Mouse (Mus musculus) brown adipose tissue, adult 24 weeks (tissue): ENCODE results near the gene Cd72. TPM values are rescaled to one million over a fixed set of nuclear protein-coding genes. Genes with fewer than 3 reads are reported as not detected.

ENCODE experiments used
- H3K27ac ChIP-seq: fragments of 200-500 bp; replicated peaks from 2 replicates; pipeline ENCODE4 v1.5.1; 2012; ENCODE audit warnings: low read depth, mild to moderate bottlenecking, low read length
- H3K4me1 ChIP-seq: fragments of 200-500 bp; 2 replicates; pipeline ENCODE4 v1.6.1; 2012; ENCODE audit warnings: low read length, mixed read lengths; ENCODE audit not compliant: control insufficient read depth, insufficient read depth, insufficient read length
- H3K4me3 ChIP-seq: fragments of 200-500 bp; 2 replicates; pipeline ENCODE4 v1.5.1; 2012; ENCODE audit warnings: low read depth, mild to moderate bottlenecking, low read length, moderate library complexity; ENCODE audit not compliant: insufficient read depth
- polyA plus RNA-seq: library from polyadenylated mRNA; stranded (reverse); fragments of >200 nt; gene quantifications from 2 replicates; pipeline ENCODE4 v1.2.4, GENCODE M21; 2012; ENCODE audit not compliant: missing spikeins, insufficient read depth, insufficient read length

Gene Cd72
- polyA plus RNA-seq, 1 experiment: 1.9 TPM

DNA sequence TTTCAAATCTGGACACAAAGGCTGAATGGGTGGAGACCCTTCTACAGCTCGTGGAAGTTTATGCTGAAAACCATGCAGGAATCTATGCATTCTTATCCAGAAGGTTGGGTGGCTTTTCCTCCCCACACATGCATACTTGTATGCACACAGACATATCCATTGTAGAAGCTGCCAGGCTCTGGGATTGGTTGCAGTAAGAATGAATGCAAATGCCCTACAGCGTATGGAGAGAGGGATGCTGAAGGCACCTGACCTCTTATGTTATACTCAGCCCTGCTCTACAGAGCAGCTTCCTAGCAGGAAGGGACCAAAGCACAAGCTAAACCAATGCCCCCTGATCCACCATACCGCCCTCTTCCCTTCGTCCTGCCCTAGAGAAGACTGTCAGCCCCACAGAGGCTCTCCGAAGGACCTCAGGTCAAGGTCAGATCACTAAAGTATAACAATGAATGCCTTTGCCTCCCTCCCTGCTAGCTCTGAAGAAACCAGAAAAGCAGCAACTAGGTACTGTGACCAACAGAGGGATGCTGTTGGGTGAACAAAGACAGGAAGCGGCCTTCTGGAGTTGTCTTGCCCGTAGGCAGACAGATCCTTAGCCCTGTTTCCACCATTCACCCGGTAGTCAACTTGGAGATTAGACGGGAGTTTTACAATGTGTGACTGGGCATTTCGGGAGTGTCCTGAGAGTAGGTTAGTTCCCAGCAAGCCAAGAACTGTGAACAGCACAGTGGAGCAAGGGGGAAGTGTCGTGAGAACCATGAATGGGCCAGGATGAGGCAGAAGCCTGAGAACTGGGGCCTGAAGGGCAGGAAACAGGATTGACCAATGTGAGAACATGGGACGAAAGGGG, 47.1 kb downstream of the Cd72 start:
- Histone ChIP-seq H3K27ac (peak overlapping the region; percentile 99), H3K4me1 (peaks cover 32% of the 10 kb centered on the region), H3K4me3 (peak overlapping the region; percentile 68)

DNA sequence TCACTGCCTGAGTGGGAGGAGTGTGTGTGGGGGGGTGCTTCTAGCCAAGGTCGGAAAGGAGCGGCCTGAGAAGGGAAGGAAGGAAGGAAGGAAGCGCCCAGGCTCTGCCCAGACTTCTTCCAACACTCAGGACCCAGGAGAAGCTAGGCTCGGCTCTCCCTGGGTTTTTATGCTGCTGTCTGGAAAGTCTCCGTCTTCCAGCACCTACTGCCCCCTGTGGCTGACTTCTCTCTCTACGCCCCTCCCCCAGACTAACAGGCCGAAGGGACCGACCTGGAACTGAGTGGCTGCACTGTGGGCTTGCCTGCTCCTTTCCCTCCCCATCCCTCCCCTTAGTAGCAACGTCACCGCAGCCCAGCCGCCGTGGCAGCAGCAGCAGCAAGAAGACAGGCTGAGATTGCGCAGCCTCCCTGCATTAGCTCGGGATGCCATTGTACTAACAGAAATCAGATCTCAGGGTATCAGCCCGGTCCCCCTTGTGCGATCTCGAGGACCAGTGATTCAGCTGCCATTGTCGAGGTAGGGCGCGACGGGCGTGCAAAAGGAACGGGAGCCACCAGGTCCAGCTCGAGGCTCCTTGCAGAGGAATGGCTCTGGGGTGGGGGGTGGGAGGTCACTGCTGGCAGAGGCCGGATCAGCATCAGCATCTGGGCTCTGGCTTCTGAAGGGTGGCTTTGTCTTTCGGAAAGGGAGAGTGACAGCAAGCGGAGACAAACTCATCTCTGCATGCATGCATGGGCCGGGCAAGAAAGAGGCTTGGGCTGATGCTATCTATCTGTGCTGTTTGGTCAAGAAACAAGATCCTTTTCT, 48.1 kb downstream of the Cd72 start:
- H3K4me3 ChIP-seq: peak overlapping the region; percentile 68
- H3K4me1 ChIP-seq: peaks cover 35% of the 10 kb centered on the region
- peak overlapping the region; percentile 99 for H3K27ac ChIP-seq

DNA sequence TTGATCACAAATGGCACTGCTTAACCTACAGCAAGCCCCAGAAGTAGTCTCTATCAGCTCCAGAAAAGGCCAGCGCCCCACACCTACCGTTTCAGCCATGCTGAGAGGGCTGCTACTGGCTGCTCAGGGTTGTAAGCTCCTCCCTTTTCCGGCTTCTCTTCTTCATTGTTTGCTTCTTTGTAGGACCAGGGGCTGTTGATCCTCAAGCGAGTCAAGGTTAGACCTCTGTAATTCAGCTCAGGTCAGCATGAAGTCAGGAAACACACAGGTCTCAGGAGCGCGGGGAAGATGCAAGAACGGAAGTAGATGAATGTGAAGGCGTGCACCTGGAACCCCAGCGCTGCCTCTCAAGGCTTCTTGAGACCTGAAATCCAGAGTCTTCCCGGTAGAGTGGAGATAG, 49.7 kb downstream of the Cd72 start:
- Histone ChIP-seq H3K4me1 (peaks cover 45% of the 10 kb centered on the region), H3K27ac (peak overlapping the region; percentile 99), H3K4me3 (no peak overlapping the region)

DNA sequence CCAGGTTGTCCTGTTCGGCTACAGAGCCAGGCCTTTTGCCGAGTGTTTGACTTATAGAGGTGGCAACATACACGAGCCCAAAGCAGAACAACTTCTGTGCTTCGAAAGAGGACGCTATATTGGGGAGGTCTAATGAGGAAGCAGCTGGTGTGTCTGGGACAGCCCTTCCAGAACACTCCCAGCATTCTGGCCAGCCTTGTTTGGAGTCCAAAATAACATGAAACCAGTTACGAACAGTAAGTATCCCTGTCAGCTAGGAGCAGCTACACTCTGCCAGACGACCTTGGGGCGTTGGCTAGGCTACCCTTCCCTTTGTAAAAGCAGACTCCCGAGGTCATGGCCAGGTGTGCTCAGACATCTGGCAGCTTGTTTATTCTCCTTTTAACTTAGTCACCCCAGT, 52.2 kb downstream of the Cd72 start:
- peaks cover 45% of the 10 kb centered on the region for H3K4me1 ChIP-seq
- H3K27ac ChIP-seq: peak overlapping the region; percentile 64
- H3K4me3 ChIP-seq: no peak overlapping the region

DNA sequence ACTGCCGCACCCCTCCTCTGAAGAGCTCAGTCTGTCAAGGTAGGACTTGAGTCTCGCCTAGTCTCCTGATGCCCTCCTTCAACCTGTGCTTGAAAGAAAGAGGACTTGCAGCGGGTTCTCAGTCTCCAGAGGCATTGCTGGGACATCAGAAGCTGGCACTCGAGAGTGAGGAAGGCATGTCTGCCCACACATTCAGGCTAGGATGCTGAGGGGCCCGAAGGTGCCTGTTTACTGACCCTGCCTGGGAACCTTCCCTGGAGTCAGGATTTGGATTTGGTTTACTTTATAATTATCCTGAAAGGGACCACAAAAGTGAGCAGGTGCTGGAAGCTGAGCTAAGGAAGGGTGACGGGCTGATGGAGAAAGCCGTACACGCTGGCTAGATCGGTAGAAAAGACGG, 52.9 kb downstream of the Cd72 start:
- Histone ChIP-seq H3K4me3 (no peak overlapping the region), H3K27ac (0 out of 2 replicates have a peak overlapping the region, but pooled peaks have one; percentile 0), H3K4me1 (peaks cover 45% of the 10 kb centered on the region)

DNA sequence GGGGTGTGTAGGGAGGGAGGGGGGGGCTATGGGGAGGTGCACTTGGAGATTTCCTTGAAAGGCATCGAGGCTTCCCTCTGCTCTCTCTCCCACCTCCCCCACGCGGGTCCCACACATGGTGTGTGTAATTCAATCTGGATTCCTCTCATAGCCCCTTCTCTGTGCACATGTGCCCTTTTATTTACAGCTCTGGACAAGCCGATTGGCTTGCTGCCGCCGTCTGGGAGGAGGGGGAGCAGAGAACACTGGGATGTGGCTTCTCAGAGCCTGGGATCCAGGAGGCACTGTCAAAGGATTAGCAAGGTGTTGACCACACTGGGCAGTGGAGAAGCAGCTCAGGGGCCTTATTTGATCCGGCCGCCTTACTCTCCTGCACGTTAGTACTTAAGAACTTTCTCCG, 53.5 kb downstream of the Cd72 start:
- Histone ChIP-seq H3K27ac (0 out of 2 replicates have a peak overlapping the region, but pooled peaks have one; percentile 0), H3K4me3 (no peak overlapping the region), H3K4me1 (peaks cover 46% of the 10 kb centered on the region)

DNA sequence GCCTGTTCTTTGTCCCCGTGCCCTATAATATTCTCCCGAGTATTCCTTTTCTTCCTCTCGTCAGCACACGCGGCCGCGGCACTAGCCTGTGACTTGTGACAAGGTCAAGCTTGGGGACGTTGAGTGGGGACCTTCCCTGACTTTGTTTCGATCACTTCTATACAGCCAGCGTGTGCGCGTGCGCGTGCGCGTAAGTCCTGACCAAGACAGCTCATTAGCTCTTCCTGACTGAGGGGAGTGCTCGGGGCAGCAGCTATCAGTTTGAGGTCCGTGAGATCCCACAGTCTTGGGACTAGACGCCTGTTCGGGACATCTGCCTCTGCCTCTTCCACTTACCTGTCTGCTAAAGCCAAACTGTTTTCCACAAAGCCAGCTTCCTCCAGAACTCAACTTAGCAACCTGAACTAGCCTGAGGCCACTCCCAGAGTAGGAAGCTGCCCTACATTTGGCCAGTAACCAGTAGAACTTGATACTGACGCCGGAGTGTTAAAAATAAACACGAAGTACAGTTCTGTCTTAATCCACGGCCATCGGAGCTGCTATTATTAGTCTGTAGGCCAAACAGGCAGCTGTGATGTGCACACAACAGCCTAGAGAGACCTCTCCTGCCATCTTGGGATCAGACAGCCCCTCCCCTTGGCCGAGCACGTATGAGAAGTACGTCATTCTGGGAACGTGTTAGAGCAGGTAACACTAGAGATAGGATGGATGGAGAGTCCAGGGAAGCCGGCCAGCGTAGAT, 54.9 kb downstream of the Cd72 start:
- Histone ChIP-seq H3K4me1 (peaks cover 43% of the 10 kb centered on the region), H3K4me3 (peak overlapping the region; percentile 49), H3K27ac (peak overlapping the region; percentile 95)

DNA sequence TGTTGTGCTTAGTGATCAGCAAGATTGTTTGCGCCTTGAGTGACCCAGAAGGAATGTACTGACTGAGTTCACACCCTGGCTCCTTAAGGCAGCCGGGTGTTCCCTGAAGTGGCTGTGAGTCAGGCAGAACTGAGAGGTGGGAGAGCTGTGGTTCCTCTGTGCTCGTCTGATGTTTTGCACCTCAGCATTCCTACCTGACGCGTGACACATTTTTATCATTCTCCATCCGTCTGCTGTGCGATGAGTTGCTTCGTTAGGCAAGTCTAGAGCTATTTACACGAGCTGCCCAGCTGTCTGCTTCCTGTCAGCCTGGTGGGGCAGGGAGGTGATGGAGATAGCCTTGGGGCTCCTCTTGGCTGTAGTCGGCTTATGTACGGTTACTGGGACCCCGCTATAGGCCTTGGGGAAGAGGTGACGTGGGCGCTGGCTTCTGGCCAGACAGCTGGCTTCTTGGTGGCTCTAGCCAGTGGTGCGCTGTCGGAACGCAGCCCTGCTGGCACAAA, 55.5 kb downstream of the Cd72 start:
- peak overlapping the region; percentile 95 for H3K27ac ChIP-seq
- H3K4me3 ChIP-seq: peak overlapping the region; percentile 49
- peaks cover 43% of the 10 kb centered on the region for H3K4me1 ChIP-seq

DNA sequence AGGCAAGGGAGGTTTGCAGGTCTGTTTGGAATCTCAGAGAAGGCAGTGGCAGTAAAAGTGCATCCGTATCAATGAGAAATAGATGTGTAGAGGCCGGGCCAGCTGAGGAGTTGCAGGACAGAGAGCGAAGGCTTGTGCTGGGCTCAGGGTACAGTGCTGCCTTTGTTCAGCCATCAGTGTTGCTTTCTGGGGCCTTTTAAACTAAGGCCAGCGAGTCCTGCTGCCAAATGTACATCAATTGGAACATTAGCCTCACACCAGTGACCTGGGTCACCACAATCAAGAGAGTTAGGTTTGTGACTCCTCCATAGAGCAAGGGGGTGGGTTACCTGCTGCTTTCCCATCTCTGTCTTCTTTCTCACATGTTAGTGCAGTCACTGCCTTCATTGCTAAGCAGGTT, 56.4 kb downstream of the Cd72 start:
- H3K4me1 ChIP-seq: peaks cover 42% of the 10 kb centered on the region
- H3K4me3 ChIP-seq: no peak overlapping the region
- peak overlapping the region; percentile 95 for H3K27ac ChIP-seq

Other genes with a start within 250 kb of the Cd72 start
- 0.24 TPM in 1 of 2 replicates, not detected in the other for gene Atp8b5, start 187.5 kb downstream of the Cd72 start, polyA plus RNA-seq
- gene Rusc2, start 72.6 kb downstream of the Cd72 start, polyA plus RNA-seq: 13.0 and 14.6 TPM in 2 replicates
- gene Fam166b, start 25.5 kb downstream of the Cd72 start, polyA plus RNA-seq: not detected in 2 replicates
- 33.8 and 37.9 TPM in 2 replicates for gene Tesk1, start 12.7 kb downstream of the Cd72 start, polyA plus RNA-seq
- not detected in 2 replicates for gene Sit1, start 29.1 kb upstream of the Cd72 start, polyA plus RNA-seq
- gene Ccdc107, start 38.3 kb upstream of the Cd72 start, polyA plus RNA-seq: 31.3 and 34.0 TPM in 2 replicates
- gene Arhgef39, start 45.1 kb upstream of the Cd72 start, polyA plus RNA-seq: not detected in 2 replicates
- not detected in 2 replicates for gene Car9, start 52.3 kb upstream of the Cd72 start, polyA plus RNA-seq
- 148 and 245 TPM in 2 replicates for gene Tpm2, start 69.1 kb upstream of the Cd72 start, polyA plus RNA-seq
- gene Creb3, start 107.7 kb upstream of the Cd72 start, polyA plus RNA-seq: 18.1 TPM in 2 replicates
- 55.6 and 61.1 TPM in 2 replicates for gene Tln1, start 108.1 kb upstream of the Cd72 start, polyA plus RNA-seq
- 14.6 and 17.2 TPM in 2 replicates for gene Rgp1, start 124.1 kb upstream of the Cd72 start, polyA plus RNA-seq
- 2.3 and 3.6 TPM in 2 replicates for gene Gba2, start 124.2 kb upstream of the Cd72 start, polyA plus RNA-seq
- 1.5 TPM in 1 of 2 replicates, not detected in the other for gene Msmp, start 129.9 kb upstream of the Cd72 start, polyA plus RNA-seq
- 10.8 and 16.4 TPM in 2 replicates for gene Npr2, start 177.3 kb upstream of the Cd72 start, polyA plus RNA-seq
- gene Spag8, start 199.0 kb upstream of the Cd72 start, polyA plus RNA-seq: not detected in 2 replicates
- 269 and 348 TPM in 2 replicates for gene Hint2, start 201.8 kb upstream of the Cd72 start, polyA plus RNA-seq
- gene Tmem8b, start 214.3 kb upstream of the Cd72 start, polyA plus RNA-seq: 4.2 and 9.1 TPM in 2 replicates
- 0.36 TPM in 1 of 2 replicates, not detected in the other for gene Fam221b, start 214.5 kb upstream of the Cd72 start, polyA plus RNA-seq
- gene Olfr70, start 246.2 kb upstream of the Cd72 start, polyA plus RNA-seq: not detected in 2 replicates